Mouse (Mus musculus) liver, embryonic 14.5 days (tissue): ENCODE data around the gene Cntn1.

Experiments
- CTCF ChIP-seq: IDR thresholded peaks from 2 replicates; pipeline ENCODE4 v1.5.1; 2016; ENCODE audit warnings: antibody characterized with exemption, low read depth, control low read depth
- EP300 ChIP-seq: IDR thresholded peaks from 2 replicates; pipeline ENCODE4 v1.6.1; 2016; ENCODE audit warnings: antibody characterized with exemption, low read depth

GRCm38 (mm10) chr15:92321959-92322358, 271.0 kb downstream of the Cntn1 start:
- TF ChIP-seq CTCF (no peak), EP300 (no peak)
